Mouse (Mus musculus) lung, embryonic 15.5 days (tissue): ENCODE results near the gene Zcchc17. TPM values are rescaled to one million over a fixed set of nuclear protein-coding genes. Genes with fewer than 3 reads are reported as not detected.

Experiments used
- ATAC-seq: fragments of 200-750 bp; cut with Nextera tagmentation; 2 replicates; pipeline ENCODE4 v1.8.0; 2017; ENCODE audit warnings: moderate number of reproducible peaks, borderline replicate concordance; ENCODE audit not compliant: low FRiP score, low TSS enrichment; ENCODE audit errors: extremely low read depth
- H3K27ac ChIP-seq: fragments of 300-500 bp; sonication (generic); 2 replicates; pipeline ENCODE4 v1.5.1; 2015; ENCODE audit warnings: moderate library complexity, mild to moderate bottlenecking, inconsistent platforms
- H3K27me3 ChIP-seq: fragments of 300-500 bp; sonication (generic); 2 replicates; pipeline ENCODE4 v1.6.1; 2015; ENCODE audit warnings: inconsistent platforms
- H3K36me3 ChIP-seq: fragments of 300-500 bp; sonication (generic); 2 replicates; pipeline ENCODE4 v1.6.1; 2015; ENCODE audit warnings: inconsistent platforms
- H3K4me1 ChIP-seq: fragments of 300-500 bp; sonication (generic); 2 replicates; pipeline ENCODE4 v1.6.1; 2015; ENCODE audit warnings: inconsistent platforms
- H3K4me2 ChIP-seq: fragments of 300-500 bp; sonication (generic); 2 replicates; pipeline ENCODE4 v1.6.1; 2015; ENCODE audit warnings: inconsistent platforms, mild to moderate bottlenecking, moderate library complexity
- H3K4me3 ChIP-seq: fragments of 300-500 bp; sonication (generic); 2 replicates; pipeline ENCODE4 v1.5.1; 2015; ENCODE audit warnings: mild to moderate bottlenecking, inconsistent platforms
- H3K9ac ChIP-seq: fragments of 300-500 bp; sonication (generic); 2 replicates; pipeline ENCODE4 v1.6.1; 2015; ENCODE audit warnings: inconsistent platforms
- H3K9me3 ChIP-seq: fragments of 300-500 bp; sonication (generic); 2 replicates; pipeline ENCODE4 v1.6.1; 2016; ENCODE audit warnings: inconsistent platforms
- WGBS: fragments of 180-500 bp; shearing (Covaris S2); methylation state at CpG from one replicate; pipeline ENCODE4 v1.1.7; 2015; 5-methylcytosine and 5-hydroxymethylcytosine counted together
- polyA plus RNA-seq: library from polyadenylated mRNA; unstranded; fragments of >200 nt; fragmentation: Nextera tagmentation; extraction: Ambion mirVana; gene quantifications from 2 replicates; pipeline ENCODE4 v1.2.1, GENCODE M21; 2015

Zcchc17 gene
- polyA plus RNA-seq, 1 experiment from 2014 or later = 64.4 TPM

DNA sequence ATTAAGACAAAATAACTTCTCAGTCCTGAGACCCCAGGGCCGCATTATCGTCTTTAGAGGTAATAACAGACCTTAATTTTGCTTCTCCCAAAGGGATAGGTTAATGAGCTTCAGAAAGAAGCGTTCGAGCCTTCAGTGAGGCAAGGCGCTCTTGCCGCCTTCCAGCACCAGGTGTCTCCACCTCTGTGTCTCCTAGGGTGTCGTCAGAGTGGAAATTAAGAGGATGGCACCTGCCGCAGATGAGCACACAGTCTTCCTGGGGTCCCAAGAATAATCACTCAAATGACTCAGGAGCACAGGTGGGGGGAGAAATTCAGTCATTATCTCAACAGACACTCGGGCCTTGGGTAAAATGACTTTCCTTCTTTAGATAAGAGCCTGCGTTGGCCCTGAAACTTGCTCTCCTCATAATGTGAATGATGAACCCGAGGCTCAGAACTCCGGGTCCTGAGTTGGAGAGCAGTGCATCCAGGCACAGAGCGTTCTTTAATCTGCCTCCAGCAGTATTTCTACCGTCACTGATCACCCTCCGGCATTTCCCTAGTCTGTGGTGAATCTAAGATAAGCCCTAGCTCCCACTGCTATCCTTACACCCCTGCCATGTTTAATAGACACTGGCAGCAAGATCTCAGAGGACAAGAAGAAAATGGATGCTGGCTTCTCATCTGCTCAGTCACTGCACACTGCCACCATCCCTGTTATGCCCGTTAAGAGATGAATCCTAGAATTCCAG, 8.9 kb downstream of the Zcchc17 start:
- H3K27me3 ChIP-seq = no peaks in the 10 kb centered on the region
- no peak for ATAC-seq
- peaks cover 49% of the 10 kb centered on the region for H3K36me3 ChIP-seq
- no peaks in the 10 kb centered on the region for H3K4me1 ChIP-seq
- no peak overlapping the region for H3K27ac ChIP-seq
- no peak overlapping the region for H3K9ac ChIP-seq
- no peaks in the 10 kb centered on the region for H3K9me3 ChIP-seq
- no peak overlapping the region for H3K4me3 ChIP-seq
- H3K4me2 ChIP-seq = no peak overlapping the region
- WGBS = 83% methylated on average over 16 of the region's 16 CpGs

DNA sequence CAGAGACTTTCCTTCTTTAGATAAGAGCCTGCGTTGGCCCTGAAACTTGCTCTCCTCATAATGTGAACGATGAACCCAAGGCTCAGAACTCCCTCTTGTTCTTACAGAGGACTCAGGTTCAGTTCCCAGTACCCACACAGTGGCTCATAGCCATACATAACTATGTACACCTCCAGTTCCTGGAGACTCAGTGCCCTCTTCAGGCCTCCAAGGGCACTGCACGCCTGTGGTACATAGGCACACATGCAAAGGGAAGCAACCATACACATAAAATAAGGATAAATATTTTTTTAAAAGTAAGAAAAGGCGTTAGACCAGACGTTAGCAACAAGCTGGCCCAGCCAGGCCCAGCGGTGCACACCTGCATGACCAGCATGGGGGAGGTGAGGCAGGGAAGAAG, 10.1 kb downstream of the Zcchc17 start:
- 94% methylated on average over 6 of the region's 6 CpGs for WGBS

DNA sequence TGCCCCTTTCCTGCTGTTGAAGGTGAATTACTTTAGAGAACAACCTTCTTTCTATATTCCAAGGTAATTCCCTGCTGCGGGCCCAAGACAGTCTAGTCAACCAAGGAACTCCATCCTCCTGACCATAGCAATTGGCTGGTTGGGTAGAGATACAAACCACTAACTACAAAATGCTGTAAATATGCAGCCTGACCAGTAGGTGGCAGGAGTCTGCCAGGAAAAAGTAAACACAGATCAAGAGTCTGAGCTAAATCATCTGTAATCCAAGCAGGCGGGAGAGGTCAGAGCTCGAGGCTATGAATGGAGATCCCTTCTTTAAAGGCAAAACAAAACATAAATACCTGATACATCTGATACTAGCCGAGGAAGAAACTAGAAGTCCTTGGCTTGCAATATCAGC, 18.1 kb downstream of the Zcchc17 start:
- 24% methylated on average over 4 of the region's 4 CpGs for WGBS
- no peak overlapping the region for H3K27ac ChIP-seq
- peaks cover 33% of the 10 kb centered on the region; the same call in 1 of the 2 replicates for H3K36me3 ChIP-seq
- H3K4me2 ChIP-seq = no peak overlapping the region
- H3K4me3 ChIP-seq = no peak overlapping the region
- no peaks in the 10 kb centered on the region for H3K4me1 ChIP-seq
- H3K27me3 ChIP-seq = no peaks in the 10 kb centered on the region
- no peaks in the 10 kb centered on the region for H3K9me3 ChIP-seq
- ATAC-seq = no peak
- no peak overlapping the region for H3K9ac ChIP-seq

More for the DNA sequence above, 10.1 kb downstream of the Zcchc17 start:
- peaks cover 49% of the 10 kb centered on the region for H3K36me3 ChIP-seq
- H3K9ac ChIP-seq = no peak overlapping the region
- no peak overlapping the region for H3K4me3 ChIP-seq
- H3K27me3 ChIP-seq = no peaks in the 10 kb centered on the region
- H3K4me2 ChIP-seq = no peak overlapping the region
- no peak for ATAC-seq
- no peaks in the 10 kb centered on the region for H3K9me3 ChIP-seq
- no peaks in the 10 kb centered on the region for H3K4me1 ChIP-seq
- H3K27ac ChIP-seq = no peak overlapping the region

DNA sequence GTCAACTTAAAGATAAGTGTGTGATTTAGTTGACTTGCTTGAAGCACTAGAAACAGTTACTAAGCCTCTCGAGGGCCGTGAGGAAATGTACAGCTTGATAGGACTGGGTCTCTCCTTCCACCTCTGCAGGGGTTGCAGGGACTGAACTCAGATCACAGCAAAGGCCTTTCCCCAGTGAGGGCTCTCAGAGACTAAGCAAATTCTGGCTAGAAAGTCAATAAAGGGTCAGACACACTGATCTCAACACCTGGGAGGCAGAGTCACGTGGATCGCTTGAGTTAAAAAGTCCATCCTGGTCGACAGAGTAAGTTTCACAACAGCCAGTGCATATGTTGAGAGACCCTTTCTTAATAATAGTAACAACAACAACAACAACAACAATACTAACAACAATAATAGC, 23.9 kb downstream of the Zcchc17 start:
- peaks cover 35% of the 10 kb centered on the region; the same call in 1 of the 2 replicates for H3K36me3 ChIP-seq
- WGBS = 60% methylated on average over 5 of the region's 5 CpGs
- no peak overlapping the region for H3K27ac ChIP-seq
- ATAC-seq = no peak
- no peak overlapping the region for H3K4me2 ChIP-seq
- no peaks in the 10 kb centered on the region for H3K9me3 ChIP-seq
- no peaks in the 10 kb centered on the region for H3K4me1 ChIP-seq
- no peaks in the 10 kb centered on the region for H3K27me3 ChIP-seq
- H3K9ac ChIP-seq = no peak overlapping the region
- H3K4me3 ChIP-seq = no peak overlapping the region

DNA sequence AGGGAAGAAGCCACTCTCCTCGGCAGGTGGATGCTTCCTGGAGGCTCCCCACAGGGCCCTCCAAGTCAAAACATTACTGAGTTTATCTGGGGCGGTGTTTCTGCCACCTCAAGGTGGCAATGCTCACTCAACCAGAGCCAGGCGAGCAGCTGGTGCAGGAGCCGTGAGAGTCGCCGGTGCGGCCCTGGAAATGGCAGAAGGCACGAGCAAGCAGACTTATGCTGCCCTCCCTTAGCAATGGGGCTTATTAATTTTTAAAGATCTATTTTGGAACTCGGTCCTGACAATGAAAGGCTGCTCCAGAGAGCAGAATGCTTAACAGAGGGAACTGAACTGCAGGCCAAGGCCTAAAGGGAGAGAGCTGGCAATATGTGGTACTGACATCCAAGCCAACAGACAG, 32.4 kb downstream of the Zcchc17 start:
- Histone ChIP-seq H3K27ac (no peak overlapping the region), H3K4me2 (no peak overlapping the region), H3K36me3 (peaks cover 37% of the 10 kb centered on the region), H3K27me3 (no peaks in the 10 kb centered on the region), H3K9ac (no peak overlapping the region), H3K9me3 (no peaks in the 10 kb centered on the region), H3K4me1 (no peaks in the 10 kb centered on the region), H3K4me3 (no peak overlapping the region)
- ATAC-seq = no peak
- 82% methylated on average over 9 of the region's 9 CpGs for WGBS

DNA sequence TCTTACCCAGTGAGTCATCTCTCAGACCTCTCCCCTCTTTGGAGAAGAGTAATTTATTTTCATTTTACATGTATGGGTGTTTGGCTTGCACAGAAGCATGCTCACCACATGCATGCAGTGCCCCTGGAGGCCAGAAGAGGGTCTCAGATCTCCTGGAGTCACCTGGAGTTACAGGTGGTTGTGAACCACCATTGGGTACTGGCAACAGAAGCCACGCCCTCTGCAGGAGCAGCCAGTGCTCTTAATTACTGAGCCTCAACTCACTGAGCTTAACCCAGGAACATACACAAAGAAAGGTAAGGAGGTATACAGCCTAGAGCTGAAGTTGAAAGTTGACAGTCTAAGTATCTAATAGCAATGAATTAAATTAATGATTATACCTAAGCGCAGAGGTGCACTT, 34.3 kb downstream of the Zcchc17 start:
- H3K27me3 ChIP-seq = no peaks in the 10 kb centered on the region
- no peaks in the 10 kb centered on the region for H3K4me1 ChIP-seq
- WGBS = 88% methylated on average over 2 of the region's 2 CpGs
- H3K4me2 ChIP-seq = no peak overlapping the region
- no peaks in the 10 kb centered on the region for H3K9me3 ChIP-seq
- H3K9ac ChIP-seq = no peak overlapping the region
- H3K27ac ChIP-seq = no peak overlapping the region
- no peak for ATAC-seq
- H3K36me3 ChIP-seq = peaks cover 49% of the 10 kb centered on the region
- no peak overlapping the region for H3K4me3 ChIP-seq

DNA sequence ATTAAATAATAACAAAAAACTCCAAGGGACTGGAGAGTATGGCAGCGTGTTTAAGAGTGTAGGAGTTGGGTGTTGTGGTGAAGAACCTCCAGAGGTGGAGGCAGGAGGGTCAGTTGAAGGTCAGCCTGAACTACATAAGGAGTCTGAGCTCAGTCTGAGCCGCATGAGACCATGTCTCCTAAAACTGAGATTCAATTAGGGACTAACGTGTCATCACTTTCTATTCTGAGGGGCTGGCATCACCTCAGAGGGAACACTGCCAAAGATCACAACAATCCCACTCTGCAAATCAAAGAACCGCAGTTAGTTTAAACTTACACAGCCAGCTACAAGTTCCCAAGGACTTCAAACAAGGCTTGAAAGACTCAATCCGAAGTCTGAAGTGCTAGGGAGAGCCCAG, 36.1 kb downstream of the Zcchc17 start:
- WGBS = 44% methylated on average over 5 of the region's 5 CpGs
- Histone ChIP-seq H3K27ac (no peak overlapping the region), H3K4me2 (no peak overlapping the region), H3K27me3 (no peaks in the 10 kb centered on the region), H3K4me3 (no peak overlapping the region), H3K4me1 (no peaks in the 10 kb centered on the region), H3K9ac (no peak overlapping the region), H3K36me3 (peaks cover 57% of the 10 kb centered on the region), H3K9me3 (no peaks in the 10 kb centered on the region)
- no peak for ATAC-seq

DNA sequence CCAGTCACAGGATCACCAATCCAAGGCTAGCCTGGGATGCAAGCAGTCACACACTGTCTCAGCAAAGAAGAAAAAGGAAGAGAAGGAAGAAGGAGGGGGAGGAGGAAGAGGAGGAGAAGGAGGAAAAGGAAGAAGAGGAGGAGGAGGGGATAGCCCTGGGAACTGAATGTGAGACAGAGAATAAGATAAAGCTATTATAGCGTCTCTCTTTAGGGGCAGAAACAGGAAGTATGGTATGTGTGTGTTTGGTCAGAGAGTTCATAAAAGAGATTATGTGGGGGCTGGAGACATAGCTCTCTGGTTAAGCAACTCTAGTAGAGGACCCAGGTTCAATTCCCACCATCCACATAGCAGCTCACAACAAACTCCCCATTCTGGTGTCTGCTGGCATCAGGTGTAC, 36.6 kb downstream of the Zcchc17 start:
- WGBS = 48% methylated on average over 1 of the region's 1 CpGs
- no peaks in the 10 kb centered on the region for H3K4me1 ChIP-seq
- no peak overlapping the region for H3K4me3 ChIP-seq
- H3K27ac ChIP-seq = no peak overlapping the region
- H3K36me3 ChIP-seq = peaks cover 57% of the 10 kb centered on the region
- H3K9ac ChIP-seq = no peak overlapping the region
- no peaks in the 10 kb centered on the region for H3K27me3 ChIP-seq
- H3K9me3 ChIP-seq = no peaks in the 10 kb centered on the region
- no peak for ATAC-seq
- H3K4me2 ChIP-seq = no peak overlapping the region

DNA sequence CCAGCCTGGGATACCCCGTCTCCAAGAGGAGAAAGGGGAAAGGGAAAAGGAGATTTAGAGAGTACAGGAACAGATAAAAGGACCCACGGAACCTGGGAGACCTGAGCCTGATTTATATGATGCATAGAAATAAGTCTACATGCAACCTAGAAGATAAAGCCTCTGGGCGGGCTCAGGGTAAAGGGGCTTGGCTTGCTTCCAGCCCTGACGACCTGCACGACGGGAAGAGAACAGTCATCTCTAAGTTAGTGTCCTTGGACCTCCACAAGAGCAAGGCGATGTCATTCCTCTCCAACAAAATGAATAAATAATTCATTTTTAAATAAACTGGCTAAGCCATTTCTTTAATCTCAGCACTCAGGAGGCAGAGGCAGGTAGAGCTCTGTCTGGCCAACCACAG, 37.2 kb downstream of the Zcchc17 start:
- Histone ChIP-seq H3K36me3 (peaks cover 57% of the 10 kb centered on the region), H3K9ac (no peak overlapping the region), H3K27me3 (no peaks in the 10 kb centered on the region), H3K9me3 (no peaks in the 10 kb centered on the region), H3K4me3 (no peak overlapping the region), H3K4me2 (no peak overlapping the region), H3K4me1 (no peaks in the 10 kb centered on the region), H3K27ac (no peak overlapping the region)
- no peak for ATAC-seq
- WGBS = 70% methylated on average over 7 of the region's 7 CpGs

DNA sequence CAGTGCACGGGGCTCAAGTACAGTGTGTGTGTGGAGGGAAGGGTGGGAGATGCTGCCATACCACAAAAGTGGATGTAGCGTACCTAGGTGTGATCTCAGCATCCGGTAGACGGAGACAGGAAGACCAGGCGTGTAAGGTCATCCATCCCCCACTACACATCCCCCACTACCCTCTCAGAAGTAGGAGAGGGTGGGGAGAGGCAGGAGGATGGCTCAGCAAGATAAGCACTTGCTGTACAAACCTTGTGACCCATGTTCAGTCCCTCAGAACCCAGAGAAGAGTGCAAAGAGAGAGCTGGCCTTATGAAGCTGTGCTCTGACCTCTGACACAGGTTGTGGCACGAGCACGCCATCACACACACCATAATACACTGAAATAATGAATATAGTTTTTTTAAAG, 38.1 kb downstream of the Zcchc17 start:
- no peak overlapping the region for H3K4me3 ChIP-seq
- no peak overlapping the region for H3K9ac ChIP-seq
- WGBS = 84% methylated on average over 7 of the region's 7 CpGs
- H3K4me1 ChIP-seq = no peaks in the 10 kb centered on the region
- no peak overlapping the region for H3K4me2 ChIP-seq
- no peak overlapping the region for H3K27ac ChIP-seq
- H3K27me3 ChIP-seq = no peaks in the 10 kb centered on the region
- no peaks in the 10 kb centered on the region for H3K9me3 ChIP-seq
- peaks cover 51% of the 10 kb centered on the region for H3K36me3 ChIP-seq
- no peak for ATAC-seq

DNA sequence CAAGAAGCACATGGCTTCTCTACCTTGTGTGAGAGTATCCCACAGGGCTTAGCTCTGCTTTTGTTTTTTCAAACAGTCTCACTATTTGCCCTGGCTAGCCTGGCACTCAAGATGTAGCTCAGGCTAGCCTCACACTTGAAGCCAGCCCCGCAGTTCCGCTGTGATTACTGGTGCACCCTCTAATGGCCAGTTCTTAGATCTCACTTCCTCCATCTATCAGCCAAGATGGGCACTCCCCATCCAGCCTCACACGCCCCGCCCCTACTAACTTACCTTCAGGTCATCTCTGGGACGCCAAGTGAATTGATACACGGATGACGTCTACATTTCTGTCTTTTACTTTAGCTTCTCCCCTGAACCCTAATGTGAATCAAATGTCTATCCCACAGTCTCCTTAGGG, 40.2 kb downstream of the Zcchc17 start:
- H3K9ac ChIP-seq = no peak overlapping the region
- H3K4me2 ChIP-seq = no peak overlapping the region
- no peak overlapping the region for H3K27ac ChIP-seq
- H3K9me3 ChIP-seq = no peaks in the 10 kb centered on the region
- peaks cover 13% of the 10 kb centered on the region for H3K4me1 ChIP-seq
- no peaks in the 10 kb centered on the region for H3K27me3 ChIP-seq
- no peak overlapping the region for H3K4me3 ChIP-seq
- H3K36me3 ChIP-seq = peaks cover 42% of the 10 kb centered on the region
- WGBS = 81% methylated on average over 7 of the region's 7 CpGs
- ATAC-seq = no peak

DNA sequence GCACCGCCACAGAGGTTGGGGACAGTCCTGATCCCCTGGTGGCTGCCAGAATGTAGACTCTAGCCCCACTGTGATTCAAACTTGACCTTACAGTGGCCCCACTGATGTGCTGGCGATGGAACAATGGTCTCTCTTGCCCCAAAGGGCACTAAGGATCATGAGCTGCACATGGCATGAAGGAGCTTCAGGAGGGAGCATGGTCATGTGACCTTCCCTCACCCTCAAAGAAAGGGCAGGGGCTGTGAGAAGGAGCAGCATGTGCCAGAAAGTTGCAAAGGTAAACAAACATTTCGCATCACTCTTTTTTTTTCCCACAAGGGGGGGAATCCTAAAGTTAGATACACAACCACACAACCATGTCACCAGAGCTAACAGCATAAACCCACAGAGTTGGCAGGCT, 41.6 kb downstream of the Zcchc17 start:
- H3K4me2 ChIP-seq = no peak overlapping the region
- H3K27ac ChIP-seq = no peak overlapping the region
- H3K36me3 ChIP-seq = peaks cover 31% of the 10 kb centered on the region
- H3K4me1 ChIP-seq = peaks cover 13% of the 10 kb centered on the region
- H3K9ac ChIP-seq = no peak overlapping the region
- no peaks in the 10 kb centered on the region for H3K27me3 ChIP-seq
- H3K9me3 ChIP-seq = no peaks in the 10 kb centered on the region
- 64% methylated on average over 3 of the region's 3 CpGs for WGBS
- no peak overlapping the region for H3K4me3 ChIP-seq
- ATAC-seq = no peak

DNA sequence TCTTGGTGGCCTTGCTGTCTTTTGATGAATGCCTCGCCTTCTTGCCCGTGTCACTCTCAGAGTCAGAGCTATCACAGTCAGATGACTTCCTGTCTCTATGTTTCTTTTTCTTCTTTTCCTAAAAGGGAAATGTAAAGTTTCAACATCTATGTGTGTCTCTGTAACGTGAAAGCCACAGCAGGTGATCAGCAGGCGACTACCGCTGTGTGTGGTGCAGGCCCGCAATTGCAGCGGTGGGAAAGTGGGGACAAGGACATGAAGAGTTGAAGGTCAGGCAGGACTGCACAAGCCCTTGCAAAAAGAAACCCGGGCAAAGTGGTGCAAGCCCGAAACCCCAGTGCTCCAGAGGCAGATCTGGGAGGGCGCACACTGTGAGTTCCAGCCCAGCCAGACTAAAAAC, 43.1 kb downstream of the Zcchc17 start:
- no peak overlapping the region for H3K9ac ChIP-seq

More for the DNA sequence above, 43.1 kb downstream of the Zcchc17 start:
- H3K36me3 ChIP-seq = peaks cover 25% of the 10 kb centered on the region
- H3K27me3 ChIP-seq = no peaks in the 10 kb centered on the region
- no peaks in the 10 kb centered on the region for H3K9me3 ChIP-seq
- H3K4me2 ChIP-seq = no peak overlapping the region
- WGBS = 74% methylated on average over 10 of the region's 10 CpGs
- no peak for ATAC-seq
- no peak overlapping the region for H3K4me3 ChIP-seq
- no peak overlapping the region; the same call in 1 of the 2 replicates for H3K27ac ChIP-seq
- peaks cover 13% of the 10 kb centered on the region for H3K4me1 ChIP-seq
